Mouse (Mus musculus) heart, embryonic 13.5 days (tissue): Measurements from ENCODE around the gene Tnnt2. TPM values are rescaled to one million over a fixed set of nuclear protein-coding genes. Genes with fewer than 3 reads are reported as not detected.

Source experiments
- ATAC-seq: fragments of 200-750 bp; cut with Nextera tagmentation; 2 replicates; pipeline ENCODE4 v1.8.0; 2017; ENCODE audit warnings: moderate TSS enrichment; ENCODE audit not compliant: insufficient number of reproducible peaks, low FRiP score, low TSS enrichment; ENCODE audit errors: extremely low read depth
- H3K27ac ChIP-seq: fragments of 300-500 bp; sonication (generic); replicated peaks from 2 replicates; pipeline ENCODE4 v1.5.1; 2015; ENCODE audit warnings: moderate library complexity, mild to moderate bottlenecking, inconsistent platforms
- H3K27me3 ChIP-seq: fragments of 300-500 bp; sonication (generic); replicated peaks from 2 replicates; pipeline ENCODE4 v1.6.1; 2015; ENCODE audit warnings: mild to moderate bottlenecking, inconsistent platforms
- H3K36me3 ChIP-seq: fragments of 300-500 bp; sonication (generic); 2 replicates; pipeline ENCODE4 v1.6.1; 2015; ENCODE audit warnings: mild to moderate bottlenecking, inconsistent platforms
- H3K4me1 ChIP-seq: fragments of 300-500 bp; sonication (generic); 2 replicates; pipeline ENCODE4 v1.6.1; 2015; ENCODE audit warnings: inconsistent platforms
- H3K4me2 ChIP-seq: fragments of 300-500 bp; sonication (generic); 2 replicates; pipeline ENCODE4 v1.6.1; 2015; ENCODE audit warnings: inconsistent platforms, mild to moderate bottlenecking, moderate library complexity
- H3K4me3 ChIP-seq: fragments of 300-500 bp; sonication (generic); 2 replicates; pipeline ENCODE4 v1.5.1; 2015; ENCODE audit warnings: moderate library complexity, mild to moderate bottlenecking, inconsistent platforms
- H3K9ac ChIP-seq: fragments of 300-500 bp; sonication (generic); 2 replicates; pipeline ENCODE4 v1.6.1; 2015; ENCODE audit warnings: inconsistent platforms, mild to moderate bottlenecking, moderate library complexity
- H3K9me3 ChIP-seq: fragments of 300-500 bp; sonication (generic); 2 replicates; pipeline ENCODE4 v1.6.1; 2016; ENCODE audit warnings: inconsistent platforms
- WGBS: fragments of 180-500 bp; shearing (Covaris S2); methylation state at CpG from one replicate; pipeline ENCODE4 v1.1.7; 2015; ENCODE audit warnings: mixed read lengths; 5-methylcytosine and 5-hydroxymethylcytosine counted together
- polyA plus RNA-seq: library from polyadenylated mRNA; unstranded; fragments of >200 nt; fragmentation: Nextera tagmentation; extraction: Ambion mirVana; gene quantifications from 2 replicates; pipeline ENCODE4 v1.2.1, GENCODE M21; 2015

The Tnnt2 gene
- polyA plus RNA-seq, 1 experiment from 2014 or later, result 5,554 TPM

DNA sequence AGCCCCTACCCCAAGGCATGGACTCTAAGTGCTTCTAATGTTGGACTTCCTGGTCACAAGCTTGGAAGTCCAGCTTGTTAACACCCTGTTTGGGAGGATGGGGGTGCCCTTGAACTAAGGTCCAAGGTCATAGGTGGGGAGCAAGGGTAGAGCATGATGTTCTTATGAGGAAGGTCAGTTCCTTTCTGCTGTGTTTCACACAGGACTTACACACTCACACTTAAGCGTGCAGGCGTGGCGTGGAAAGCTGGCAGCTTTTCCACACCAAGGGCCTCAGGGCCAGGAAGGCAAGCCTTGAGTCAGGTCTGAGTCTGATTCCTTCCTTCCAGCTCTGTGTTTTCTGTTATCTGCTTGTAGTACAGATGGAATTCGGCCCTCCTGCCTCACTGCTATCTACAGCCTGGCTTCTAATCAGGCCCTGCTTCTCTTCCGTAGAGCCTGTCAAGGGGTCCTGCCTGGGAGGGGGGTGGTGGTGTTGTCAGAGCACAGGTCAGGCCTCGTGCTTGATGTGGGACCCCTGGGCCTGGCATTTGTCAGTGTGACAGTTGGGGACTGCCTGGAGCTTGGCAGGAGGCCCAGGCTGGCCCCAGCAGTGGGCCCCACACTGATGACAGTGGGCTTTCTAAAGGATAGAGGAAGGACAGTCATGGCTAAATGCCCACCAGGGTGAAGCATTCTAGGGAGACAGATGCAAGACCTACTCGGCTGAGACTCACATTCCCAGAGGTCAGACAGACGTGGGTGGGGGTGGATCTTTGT lies 35.8 kb upstream of the Tnnt2 start:
- H3K4me3 ChIP-seq, result peak overlapping the region; percentile 67
- H3K27me3 ChIP-seq, result no peaks in the 10 kb centered on the region
- peak overlapping the region; percentile 78 for H3K4me2 ChIP-seq
- no peaks in the 10 kb centered on the region for H3K9me3 ChIP-seq
- WGBS, result 6% methylated on average over 8 of the region's 8 CpGs
- peaks cover 94% of the 10 kb centered on the region for H3K4me1 ChIP-seq
- H3K9ac ChIP-seq, result peak overlapping the region; percentile 93
- peaks cover 36% of the 10 kb centered on the region for H3K36me3 ChIP-seq
- ATAC-seq, result peak; percentile 87
- peak overlapping the region; percentile 99 for H3K27ac ChIP-seq

DNA sequence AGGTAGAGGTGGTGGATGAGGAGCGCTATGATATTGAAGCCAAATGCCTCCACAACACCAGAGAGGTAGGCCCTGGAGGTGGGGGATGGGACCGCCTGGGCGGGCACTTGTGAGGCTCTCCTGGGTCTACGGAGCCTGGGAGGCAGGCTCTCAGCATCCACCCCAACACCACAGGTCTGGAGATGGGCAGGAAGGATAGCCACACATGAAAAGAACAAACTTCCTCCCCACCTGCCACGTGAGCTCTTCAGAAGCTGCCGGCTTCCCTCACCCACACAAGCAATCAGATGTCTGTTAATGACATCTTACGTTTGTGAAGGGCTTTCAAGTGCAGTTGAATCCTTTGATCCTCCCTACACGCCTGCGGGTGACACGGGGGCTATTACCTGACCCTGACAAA lies 28.6 kb upstream of the Tnnt2 start:
- H3K27ac ChIP-seq, result peak overlapping the region; percentile 61
- H3K9me3 ChIP-seq, result no peaks in the 10 kb centered on the region
- peaks cover 90% of the 10 kb centered on the region for H3K36me3 ChIP-seq
- peak overlapping the region; percentile 21 for H3K4me2 ChIP-seq
- peak overlapping the region; percentile 65 for H3K9ac ChIP-seq
- H3K27me3 ChIP-seq, result no peaks in the 10 kb centered on the region
- H3K4me1 ChIP-seq, result peaks cover 92% of the 10 kb centered on the region
- 40% methylated on average over 10 of the region's 10 CpGs for WGBS
- H3K4me3 ChIP-seq, result no peak overlapping the region
- no peak for ATAC-seq

DNA sequence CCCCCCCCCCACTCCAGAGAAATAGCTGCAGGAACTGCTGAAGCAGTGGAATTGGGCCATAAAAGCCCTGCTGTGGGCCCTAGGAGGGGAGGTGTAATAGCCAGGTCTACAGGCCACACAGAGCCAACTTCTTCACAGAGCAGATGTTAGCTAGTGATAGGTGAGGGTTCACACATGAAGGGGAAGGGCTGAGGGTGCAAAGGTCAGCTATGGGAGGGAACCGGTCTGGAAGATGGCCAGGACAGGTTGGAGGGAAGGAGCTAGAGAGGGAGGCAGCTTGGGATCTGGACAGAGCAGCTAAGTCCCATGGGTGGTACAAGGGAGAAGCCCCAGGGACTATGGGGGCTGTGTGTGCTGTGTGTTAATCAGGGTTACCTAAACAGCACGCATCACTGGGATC lies 26.0 kb upstream of the Tnnt2 start:
- ATAC-seq, result no peak
- Histone ChIP-seq H3K4me2 (no peak overlapping the region), H3K9me3 (no peaks in the 10 kb centered on the region), H3K9ac (peak overlapping the region; percentile 40; the same call in 1 of the 2 replicates), H3K4me1 (peaks cover 82% of the 10 kb centered on the region), H3K27ac (0 out of 2 replicates have a peak overlapping the region, but pooled peaks have one; percentile 8), H3K4me3 (no peak overlapping the region), H3K27me3 (no peaks in the 10 kb centered on the region), H3K36me3 (peaks cover 63% of the 10 kb centered on the region)
- 62% methylated on average over 2 of the region's 2 CpGs for WGBS

DNA sequence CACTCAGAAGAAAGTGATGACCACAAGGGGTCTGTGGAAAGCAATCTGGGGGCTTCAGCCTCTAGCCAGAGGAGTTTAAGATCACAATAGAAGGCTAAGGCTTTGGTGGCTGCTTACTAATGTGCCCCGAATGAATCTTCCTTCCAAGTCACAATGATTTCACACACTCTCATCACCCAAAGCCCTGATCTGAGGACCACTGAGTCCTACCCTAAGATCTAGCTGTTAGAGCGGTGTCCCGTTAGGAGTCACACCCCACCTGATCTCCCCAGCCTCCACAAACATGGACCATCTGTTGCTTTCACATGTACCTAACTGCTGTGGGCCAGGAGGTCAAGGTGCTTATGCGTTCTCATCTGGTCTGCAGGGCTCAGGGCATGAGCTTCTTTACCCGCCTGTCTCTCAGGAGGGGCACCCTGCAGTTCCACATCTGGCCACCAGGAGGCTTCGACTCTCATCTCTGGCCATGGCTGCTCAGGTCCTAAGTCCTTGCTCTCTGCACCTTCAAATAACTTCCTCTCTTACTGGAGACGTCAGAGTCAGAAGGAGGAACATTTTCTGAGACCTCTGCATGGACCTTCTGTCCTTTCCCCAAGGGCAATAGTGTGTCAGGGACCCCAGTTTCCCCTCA lies 25.0 kb upstream of the Tnnt2 start:
- 27% methylated on average over 7 of the region's 7 CpGs for WGBS
- Histone ChIP-seq H3K9me3 (no peaks in the 10 kb centered on the region), H3K9ac (peak overlapping the region; percentile 35; the same call in 1 of the 2 replicates), H3K27me3 (no peaks in the 10 kb centered on the region), H3K4me1 (peaks cover 73% of the 10 kb centered on the region), H3K4me2 (no peak overlapping the region), H3K4me3 (no peak overlapping the region), H3K36me3 (peaks cover 54% of the 10 kb centered on the region), H3K27ac (peak overlapping the region; percentile 89)
- ATAC-seq, result no peak

DNA sequence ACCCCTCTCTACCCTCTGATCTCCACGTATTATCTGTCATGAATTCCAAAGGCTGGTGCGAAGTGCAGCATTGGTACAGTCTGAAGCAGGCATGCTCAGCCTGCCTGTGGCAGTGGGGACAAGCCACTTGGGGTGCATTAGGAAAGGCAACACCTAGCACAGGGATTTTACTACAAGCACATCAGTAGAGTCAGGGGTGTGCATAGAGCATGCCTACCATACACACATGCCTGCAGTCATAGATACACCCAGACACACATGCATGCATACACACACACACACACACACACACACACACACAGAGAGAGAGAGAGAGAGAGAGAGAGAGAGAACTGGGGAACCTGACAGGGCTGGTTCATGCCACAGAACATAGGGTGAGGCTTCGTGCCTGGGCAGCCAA lies 23.9 kb upstream of the Tnnt2 start:
- peaks cover 44% of the 10 kb centered on the region for H3K36me3 ChIP-seq
- no peak overlapping the region for H3K4me3 ChIP-seq
- no peak overlapping the region for H3K4me2 ChIP-seq
- peaks cover 73% of the 10 kb centered on the region for H3K4me1 ChIP-seq
- WGBS, result 37% methylated on average over 3 of the region's 3 CpGs
- peak overlapping the region; percentile 63 for H3K9ac ChIP-seq
- peaks cover 4% of the 10 kb centered on the region for H3K27me3 ChIP-seq
- peak overlapping the region; percentile 89 for H3K27ac ChIP-seq
- H3K9me3 ChIP-seq, result no peaks in the 10 kb centered on the region
- ATAC-seq, result no peak

DNA sequence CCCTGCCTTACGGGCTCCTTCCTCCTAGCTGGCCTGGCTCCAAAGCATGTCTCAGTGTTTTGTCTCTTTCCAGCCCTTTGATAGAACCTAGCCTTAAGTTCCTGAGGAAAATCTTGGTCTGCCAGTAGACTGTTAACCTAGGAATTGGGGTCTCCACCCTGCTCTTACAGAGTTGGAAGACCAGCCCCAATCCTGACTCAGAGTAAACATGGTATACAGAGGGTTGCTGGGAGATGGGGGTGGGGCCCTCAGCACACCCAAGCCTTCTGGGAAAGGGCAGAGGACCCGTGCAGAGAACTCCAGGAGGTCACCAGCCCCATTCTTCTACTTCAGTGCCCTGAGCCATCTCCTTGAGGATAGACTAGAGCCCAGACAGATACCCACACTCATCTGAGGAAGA lies 23.5 kb upstream of the Tnnt2 start:
- 14% methylated on average over 2 of the region's 2 CpGs for WGBS
- no peak for ATAC-seq

DNA sequence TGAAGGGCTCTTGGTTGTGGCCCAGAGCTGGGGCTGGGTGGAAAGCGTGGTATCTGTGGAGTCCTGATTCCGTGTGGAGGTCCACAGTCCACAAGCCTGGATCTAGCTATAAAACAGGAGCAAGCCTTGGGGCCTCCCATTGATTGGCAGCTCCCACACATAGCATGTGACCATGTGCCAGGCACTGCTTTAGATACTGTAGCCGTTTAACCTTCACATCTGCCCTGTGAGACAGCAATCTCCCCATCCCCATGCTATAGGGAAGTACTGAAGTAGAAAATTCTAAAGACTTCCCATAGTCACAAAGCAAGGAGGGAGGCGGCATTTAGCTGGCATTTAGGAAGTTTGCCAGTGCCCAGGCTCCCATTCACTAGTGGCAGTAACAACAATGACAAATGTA lies 23.1 kb upstream of the Tnnt2 start:
- Histone ChIP-seq H3K27ac (peak overlapping the region; percentile 89), H3K36me3 (peaks cover 35% of the 10 kb centered on the region), H3K9me3 (no peaks in the 10 kb centered on the region), H3K4me1 (peaks cover 72% of the 10 kb centered on the region), H3K4me2 (peak overlapping the region; percentile 14; the same call in 1 of the 2 replicates), H3K27me3 (peaks cover 13% of the 10 kb centered on the region), H3K4me3 (no peak overlapping the region), H3K9ac (peak overlapping the region; percentile 63)
- WGBS, result 41% methylated on average over 4 of the region's 4 CpGs
- no peak; the same call in 1 of the 2 replicates for ATAC-seq

More for the DNA sequence above, 23.5 kb upstream of the Tnnt2 start:
- peak overlapping the region; percentile 14; the same call in 1 of the 2 replicates for H3K4me2 ChIP-seq
- H3K9me3 ChIP-seq, result no peaks in the 10 kb centered on the region
- peak overlapping the region; percentile 89 for H3K27ac ChIP-seq
- peaks cover 8% of the 10 kb centered on the region for H3K27me3 ChIP-seq
- H3K4me1 ChIP-seq, result peaks cover 72% of the 10 kb centered on the region
- H3K9ac ChIP-seq, result peak overlapping the region; percentile 63
- peaks cover 40% of the 10 kb centered on the region for H3K36me3 ChIP-seq
- no peak overlapping the region for H3K4me3 ChIP-seq

DNA sequence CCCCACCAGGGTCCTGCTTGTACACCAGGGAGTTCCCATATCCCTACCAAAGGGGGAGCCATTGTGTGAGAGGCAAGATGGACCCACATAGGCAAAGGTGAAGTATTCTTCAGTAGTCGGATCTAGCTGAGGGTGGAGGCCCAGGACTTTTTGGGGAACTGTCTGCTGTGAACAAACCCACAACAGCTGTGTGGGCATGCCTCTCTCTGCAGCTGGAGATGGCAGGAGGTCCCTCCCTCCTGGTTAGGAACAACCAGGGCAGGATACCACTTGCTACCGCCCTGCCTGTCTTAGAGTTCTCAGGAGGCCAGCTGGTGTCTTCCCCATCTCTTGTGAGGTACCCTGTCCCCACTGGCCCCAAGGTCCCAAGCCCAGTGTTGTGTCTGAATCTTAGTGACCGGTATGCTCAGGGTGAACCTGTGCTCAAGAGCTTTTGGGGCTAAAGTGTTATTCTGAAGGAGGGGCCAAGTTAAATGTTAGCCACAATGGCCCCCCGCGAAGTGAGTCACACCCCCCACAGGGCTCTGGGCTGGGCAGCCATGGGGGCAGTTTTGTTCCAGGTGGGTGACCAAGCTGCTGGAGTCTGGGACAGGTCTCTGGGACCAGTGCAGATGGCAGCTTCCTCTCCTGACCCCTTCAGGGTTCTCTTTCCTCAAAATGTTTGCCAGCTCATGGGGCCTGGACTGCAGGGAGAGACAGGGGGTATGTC lies 22.3 kb upstream of the Tnnt2 start:
- Histone ChIP-seq H3K4me2 (no peak overlapping the region), H3K4me1 (peaks cover 71% of the 10 kb centered on the region), H3K9me3 (no peaks in the 10 kb centered on the region), H3K27me3 (peaks cover 20% of the 10 kb centered on the region), H3K36me3 (peaks cover 27% of the 10 kb centered on the region), H3K9ac (no peak overlapping the region), H3K4me3 (no peak overlapping the region), H3K27ac (peak overlapping the region; percentile 89)
- no peak for ATAC-seq
- WGBS, result 72% methylated on average over 5 of the region's 5 CpGs

DNA sequence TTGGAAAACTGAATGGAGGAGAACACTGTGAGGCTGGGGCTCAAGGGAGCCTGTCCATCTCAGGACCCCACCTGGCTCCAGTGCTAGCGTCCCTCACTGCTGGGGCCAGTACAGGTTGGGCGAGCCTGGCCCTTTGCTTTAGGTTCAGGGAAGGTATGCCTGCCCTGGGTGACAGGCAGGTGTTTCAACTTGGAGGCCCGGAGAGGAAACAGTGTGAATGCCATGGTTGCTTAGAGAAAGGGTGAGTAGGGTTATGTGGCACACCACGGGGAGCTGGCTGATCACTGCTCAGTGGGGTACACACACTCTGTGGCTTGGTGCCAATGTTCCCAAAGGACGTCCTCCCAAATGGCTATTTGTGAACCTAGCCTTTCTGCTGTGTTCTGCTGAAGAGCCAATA lies 21.6 kb upstream of the Tnnt2 start:
- no peak overlapping the region for H3K4me3 ChIP-seq
- peaks cover 27% of the 10 kb centered on the region for H3K27me3 ChIP-seq
- 82% methylated on average over 5 of the region's 5 CpGs for WGBS
- ATAC-seq, result no peak
- no peak overlapping the region for H3K4me2 ChIP-seq
- no peak overlapping the region for H3K27ac ChIP-seq
- H3K9ac ChIP-seq, result no peak overlapping the region
- no peaks in the 10 kb centered on the region for H3K9me3 ChIP-seq
- peaks cover 21% of the 10 kb centered on the region for H3K36me3 ChIP-seq
- H3K4me1 ChIP-seq, result peaks cover 71% of the 10 kb centered on the region

DNA sequence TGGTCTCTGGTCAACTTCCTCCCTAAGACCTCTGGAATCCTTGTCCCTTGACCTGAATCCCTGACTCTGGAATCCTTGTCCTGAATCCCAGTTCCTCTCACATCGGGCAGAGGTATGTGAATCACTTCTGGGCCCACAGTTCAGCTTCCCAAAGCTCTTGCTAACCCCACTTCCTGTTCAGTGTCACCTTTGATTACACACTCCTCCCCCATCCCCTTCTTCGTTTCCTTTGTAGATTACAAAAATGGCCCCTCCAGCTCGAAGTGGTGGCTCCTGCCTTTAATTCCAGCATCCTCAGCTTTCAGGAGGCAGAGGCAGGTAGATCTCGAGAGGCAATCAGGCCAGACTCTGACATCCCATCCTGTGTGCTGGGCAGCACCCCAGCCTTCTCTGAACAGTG lies 18.6 kb upstream of the Tnnt2 start:
- peaks cover 54% of the 10 kb centered on the region for H3K4me1 ChIP-seq
- H3K4me3 ChIP-seq, result no peak overlapping the region
- H3K27ac ChIP-seq, result no peak overlapping the region
- H3K9ac ChIP-seq, result no peak overlapping the region
- H3K4me2 ChIP-seq, result peak overlapping the region; percentile 100; the same call in 1 of the 2 replicates
- no peaks in the 10 kb centered on the region for H3K9me3 ChIP-seq
- ATAC-seq, result no peak
- peaks cover 51% of the 10 kb centered on the region for H3K27me3 ChIP-seq
- no peaks in the 10 kb centered on the region for H3K36me3 ChIP-seq
- WGBS, result 49% methylated on average over 4 of the region's 4 CpGs

DNA sequence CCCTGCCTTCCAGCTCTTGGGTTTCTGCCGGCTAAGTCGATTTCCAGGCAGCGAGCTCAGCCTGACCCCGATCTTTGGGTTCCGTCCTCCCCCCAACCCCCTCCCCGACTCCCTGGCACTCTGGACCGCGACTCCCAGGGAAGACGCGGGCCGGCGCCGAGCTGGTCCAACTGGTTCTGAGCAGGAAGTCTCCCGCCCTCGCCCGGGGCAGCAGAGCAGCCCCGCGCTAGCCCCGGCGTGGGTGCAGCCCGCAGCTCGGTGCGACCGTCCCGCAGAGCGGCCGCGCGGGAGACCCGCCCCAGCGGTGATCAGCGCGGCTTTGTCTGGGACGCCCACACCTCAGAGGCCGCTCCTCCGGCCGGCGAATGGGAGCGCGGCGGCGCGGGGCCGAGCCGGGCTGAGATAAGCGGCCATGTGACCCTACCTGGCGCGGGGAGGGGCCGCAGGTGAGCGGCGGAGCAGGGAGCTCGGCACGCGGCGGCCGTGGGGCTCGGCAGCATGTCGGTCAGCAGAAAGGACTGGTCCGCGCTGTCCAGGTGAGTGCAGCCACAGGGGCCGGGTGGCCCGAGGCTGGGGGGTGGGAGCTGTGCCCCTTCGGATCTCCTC lies 17.6 kb upstream of the Tnnt2 start, which contains the start of gene Lad1:
Lad1 (plus strand) TSS at position 118 of the 606 bp plus-strand sequence.
- peak within 1 kb of the TSS; percentile 68 for H3K4me3 ChIP-seq
- no peak within 1 kb of the TSS for H3K27ac ChIP-seq
- no peaks in the 10 kb centered on the region for H3K9me3 ChIP-seq
- peak; percentile 25; the same call in 1 of the 2 replicates for ATAC-seq
- no peaks in the 10 kb centered on the region for H3K36me3 ChIP-seq
- H3K27me3 ChIP-seq, result peaks cover 51% of the 10 kb centered on the region
- H3K4me1 ChIP-seq, result peaks cover 48% of the 10 kb centered on the region
- under 1% methylated on average over 63 of the region's 63 CpGs for WGBS
- H3K9ac ChIP-seq, result peak within 1 kb of the TSS; percentile 86
- H3K4me2 ChIP-seq, result peak within 1 kb of the TSS; percentile 100
